Comparison of ENCODE assay signal across 9 mouse cellular contexts in the genomic region with DNA sequence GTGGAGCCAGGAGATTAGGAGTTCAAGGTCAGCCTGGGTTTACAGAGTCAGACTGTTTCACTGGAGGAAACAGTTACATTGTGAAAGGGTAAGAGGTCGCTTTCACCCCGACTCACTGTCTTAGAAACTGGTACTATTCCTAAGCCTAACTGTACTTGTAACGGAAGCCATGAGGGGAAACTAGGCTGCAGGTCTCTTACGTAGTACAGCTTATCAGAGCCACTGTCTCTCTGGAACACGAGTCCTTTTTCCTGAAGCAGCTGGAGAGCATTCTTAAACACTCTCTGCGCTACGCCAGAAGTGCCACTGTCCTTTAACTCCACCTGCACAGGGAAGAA. TPM values are rescaled to one million over a fixed set of nuclear protein-coding genes. Genes with fewer than 3 reads are reported as not detected.
DNase-seq lines count a peak whose midpoint lies in the region; ATAC-seq and TF ChIP-seq lines count a peak whose summit lies in the region.
"Had no signal": no experiment of that assay in that cellular context is flagged by ENCODE, and none has a peak within 500 bp of the region (broad histone marks: within the 10 kb centered on the region; RNA-seq: fewer than 3 reads in every experiment).

No protein-coding gene starts in this region.

- no peaks in the 10 kb centered on the region for H3K27me3 ChIP-seq in heart, embryonic 11.5 days (ENCODE audit: control insufficient read depth, insufficient read depth, low read length)
- no peaks in the 10 kb centered on the region for H3K27me3 ChIP-seq in E14TG2a.4 (ENCODE audit: insufficient read depth, low read length)
- no peaks in the 10 kb centered on the region for H3K27me3 ChIP-seq in forebrain, embryonic 14.5 days (replicated peaks; ENCODE audit: control insufficient read depth, insufficient read depth, low read length)
- no peaks in the 10 kb centered on the region for H3K27me3 ChIP-seq in liver, embryonic 13.5 days
- H3K27me3 ChIP-seq: CH12.LX had no signal

- 0 out of 2 replicates have a peak, but pooled peaks cover 2% of the 10 kb centered on the region for H3K36me3 ChIP-seq in heart, embryonic 11.5 days (ENCODE audit: control insufficient read depth, insufficient read depth, low read length)
- peaks cover 65% of the 10 kb centered on the region for H3K36me3 ChIP-seq in E14TG2a.4 (ENCODE audit: insufficient read depth, low read length)
- peaks cover 30% of the 10 kb centered on the region for H3K36me3 ChIP-seq in forebrain, embryonic 14.5 days (ENCODE audit: control insufficient read depth, insufficient read depth, low read length)
- peaks cover 8% of the 10 kb centered on the region; the same call in 1 of the 2 replicates for H3K36me3 ChIP-seq in liver, embryonic 13.5 days

- peaks cover 42% of the 10 kb centered on the region for H3K4me1 ChIP-seq in heart, embryonic 11.5 days (ENCODE audit: control insufficient read depth, insufficient read depth, low read length)
- H3K4me1 ChIP-seq in E14TG2a.4 (replicated peaks; ENCODE audit: low read depth, low read length): peaks cover 69% of the 10 kb centered on the region
- peaks cover 3% of the 10 kb centered on the region; the same call in 1 of the 2 replicates for H3K4me1 ChIP-seq in forebrain, embryonic 14.5 days (ENCODE audit: control insufficient read depth, insufficient read depth, low read length)
- H3K4me1 ChIP-seq in liver, embryonic 13.5 days (replicated peaks): peaks cover 65% of the 10 kb centered on the region

- H3K9ac ChIP-seq in heart, embryonic 11.5 days (ENCODE audit: low read depth, low read length): no peak overlapping the region
- H3K9ac ChIP-seq in forebrain, embryonic 14.5 days (ENCODE audit: low read length): no peak overlapping the region
- H3K9ac ChIP-seq in liver, embryonic 13.5 days: peak overlapping the region; percentile 67; the same call in 1 of the 2 replicates

- DNase-seq in heart, postnatal 14 days: no peak
- no peak for DNase-seq in forebrain, embryonic 14.5 days (ENCODE audit: low spot score)
- DNase-seq in liver, embryonic 13.5 days: no peak
- no peak for DNase-seq in adrenal gland, adult (ENCODE audit: inconsistent age in 2 of 2, low spot score in 1 of 2)
- no peak for DNase-seq in right cerebral cortex, adult 18-20 months
- DNase-seq in T-cell, adult 2 months (ENCODE audit: low spot score): no peak

- TF ChIP-seq CTCF in E14TG2a.4 (conservative IDR thresholded peaks at IDR 0.05; ENCODE audit: low read length): no peak

- ATAC-seq in heart, embryonic 11.5 days (replicated peaks; ENCODE audit: insufficient number of reproducible peaks, low FRiP score, low TSS enrichment): no peak
- ATAC-seq in forebrain, embryonic 14.5 days: no peak
- ATAC-seq in liver, embryonic 13.5 days (ENCODE audit: low read depth): no peak

- 56% methylated on average over 7 of the region's 7 CpGs for WGBS in heart, embryonic 11.5 days (ENCODE audit: insufficient replicate concordance)
- WGBS in forebrain, embryonic 14.5 days: 86% methylated on average over 7 of the region's 7 CpGs
- 25% methylated on average over 7 of the region's 7 CpGs for WGBS in liver, embryonic 13.5 days (ENCODE audit: insufficient replicate concordance)

- no peaks in the 10 kb centered on the region for H3K9me3 ChIP-seq in heart, embryonic 11.5 days (replicated peaks; ENCODE audit: control insufficient read depth, low read length)
- H3K9me3 ChIP-seq in E14TG2a.4 (ENCODE audit: low read length): no peaks in the 10 kb centered on the region
- no peaks in the 10 kb centered on the region for H3K9me3 ChIP-seq in forebrain, embryonic 14.5 days (replicated peaks; ENCODE audit: control insufficient read depth, low read length)
- H3K9me3 ChIP-seq in liver, embryonic 13.5 days (replicated peaks): no peaks in the 10 kb centered on the region

- H3K4me2 ChIP-seq in heart, embryonic 11.5 days: peak overlapping the region; percentile 17; the same call in 1 of the 2 replicates
- no peak overlapping the region for H3K4me2 ChIP-seq in forebrain, embryonic 14.5 days (ENCODE audit: low read length)
- H3K4me2 ChIP-seq in liver, embryonic 13.5 days: peak overlapping the region; percentile 68

- intact Hi-C loops in heart, postnatal 14 days (cut with DNase I): loop anchor here (10.0 kb wide), 1 partner anchor 415 kb away; no protein-coding TSS in a partner anchor

- H3K4me3 ChIP-seq in heart, embryonic 11.5 days (ENCODE audit: low read depth, low read length): no peak overlapping the region
- peak overlapping the region; percentile 32; the same call in 1 of the 2 replicates for H3K4me3 ChIP-seq in E14TG2a.4 (replicated peaks; ENCODE audit: low read length)
- no peak overlapping the region for H3K4me3 ChIP-seq in forebrain, embryonic 14.5 days (ENCODE audit: low read depth, low read length)
- 0 out of 2 replicates have a peak overlapping the region, but pooled peaks have one; percentile 39 for H3K4me3 ChIP-seq in liver, embryonic 13.5 days (replicated peaks)

- H3K27ac ChIP-seq in heart, embryonic 11.5 days (ENCODE audit: low read depth, low read length): peak overlapping the region; percentile 88
- H3K27ac ChIP-seq in forebrain, embryonic 14.5 days (ENCODE audit: low read depth, low read length): peak overlapping the region; percentile 48; the same call in 1 of the 2 replicates
- peak overlapping the region; percentile 75 for H3K27ac ChIP-seq in liver, embryonic 13.5 days

RNA-seq across cellular contexts. Expression of gene Stn1, which starts 27.2 kb away (rescaled TPM):
- 40.0 and 41.6 TPM in 2 replicates for polyA plus RNA-seq in heart, embryonic 11.5 days (2014; fragmentation: Nextera tagmentation; extraction: Ambion mirVana)
- total RNA-seq in heart, postnatal 14 days (2021): 10 to 100 TPM; 17.3 to 17.8 TPM
- 39.0 and 41.6 TPM in 2 replicates for polyA plus RNA-seq in forebrain, embryonic 14.5 days (2014; fragmentation: Nextera tagmentation; extraction: Ambion mirVana)
- polyA plus RNA-seq in liver, embryonic 13.5 days (2015; fragmentation: Nextera tagmentation; extraction: Ambion mirVana): 11.6 and 12.7 TPM in 2 replicates

RNA-seq across cellular contexts. Expression of gene Sh3pxd2a, which starts 45.9 kb away (rescaled TPM):
- 6.9 and 10.1 TPM in 2 replicates for polyA plus RNA-seq in heart, embryonic 11.5 days (2014; fragmentation: Nextera tagmentation; extraction: Ambion mirVana)
- total RNA-seq in heart, postnatal 14 days (2021): 10 to 100 TPM; 75.2 to 75.9 TPM
- polyA plus RNA-seq in forebrain, embryonic 14.5 days (2014; fragmentation: Nextera tagmentation; extraction: Ambion mirVana): 3.0 and 3.4 TPM in 2 replicates
- 0.54 and 0.62 TPM in 2 replicates for polyA plus RNA-seq in liver, embryonic 13.5 days (2015; fragmentation: Nextera tagmentation; extraction: Ambion mirVana)

Comparison
In these comparisons a context has a peak if more than half of its experiments do, and no peak if none do; other contexts are left out.
1. H3K4me3 ChIP-seq: peak in E14TG2a.4 (single experiment) and liver, embryonic 13.5 days (single experiment); none in heart, embryonic 11.5 days (single experiment) and forebrain, embryonic 14.5 days (single experiment).
2. Peak in every context shown above with its lines, with median percentiles within 50 percentile points of each other: H3K27ac ChIP-seq.